Mouse (Mus musculus) small intestine, adult 2 months (tissue): ENCODE data around the gene Mib2.
"Not testable (repeated sequence)": the region's sequence is repeated elsewhere in the genome, so short reads cannot be mapped to it uniquely, and the experiment has no call there.

Experiments used
- CTCF ChIP-seq: fragments of 200-500 bp; IDR thresholded peaks from 2 replicates; pipeline ENCODE4 v1.5.1; 2012; ENCODE audit warnings: low read depth, mild to moderate bottlenecking, control low read depth, inconsistent platforms, low read length, moderate library complexity, mixed read lengths; ENCODE audit not compliant: insufficient replicate concordance, insufficient read length; ENCODE audit errors: extremely low read depth
- POLR2A ChIP-seq: fragments of 200-500 bp; IDR thresholded peaks from 2 replicates; pipeline ENCODE4 v1.6.1; 2012; ENCODE audit warnings: low read depth, mild to moderate bottlenecking, control low read depth, inconsistent platforms, low read length, moderate library complexity

DNA sequence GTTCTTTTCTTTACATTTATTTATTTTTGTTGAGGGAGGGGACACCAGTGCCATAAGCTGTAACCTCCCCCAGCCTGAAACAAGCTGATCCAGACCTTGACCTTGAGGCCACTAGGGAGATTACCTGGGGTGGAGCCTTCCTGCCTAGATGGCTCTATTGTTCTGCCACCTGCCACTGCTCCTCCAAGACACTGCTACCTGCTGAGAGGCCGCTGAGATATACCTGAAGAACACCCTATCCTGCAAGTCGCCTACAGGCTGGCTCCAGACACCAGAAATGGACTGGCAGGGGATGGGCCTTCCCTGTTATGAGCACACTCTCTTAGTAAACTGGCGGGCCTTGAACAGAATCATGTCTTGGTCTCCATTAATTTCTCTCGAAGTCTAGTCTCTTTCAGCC, 1.2 kb upstream of the Mib2 start:
- not testable (repeated sequence) for TF ChIP-seq POLR2A, CTCF
